Mouse (Mus musculus) kidney, postnatal 0 days (tissue): ENCODE measurements around the gene Olfr106-ps. TPM values are rescaled to one million over a fixed set of nuclear protein-coding genes. Genes with fewer than 3 reads are reported as not detected.

Experiments
- ATAC-seq: fragments of 200-750 bp; cut with Nextera tagmentation; replicated peaks from 2 replicates; pipeline ENCODE4 v1.8.0; 2017; ENCODE audit warnings: low read depth, moderate number of reproducible peaks, moderate TSS enrichment, moderate library complexity; ENCODE audit not compliant: low FRiP score
- DNase-seq: peaks from one replicate; pipeline ENCODE4 v3.0.0-alpha.2; 2016; ENCODE audit warnings: low spot score
- H3K27ac ChIP-seq: fragments of 300-500 bp; sonication (generic); 2 replicates; pipeline ENCODE4 v1.5.1; 2014; ENCODE audit warnings: mild to moderate bottlenecking
- H3K27me3 ChIP-seq: fragments of 300-500 bp; sonication (generic); 2 replicates; pipeline ENCODE4 v1.6.1; 2014; ENCODE audit warnings: low read length, mixed read lengths; ENCODE audit not compliant: insufficient read depth
- H3K36me3 ChIP-seq: fragments of 300-500 bp; sonication (generic); 2 replicates; pipeline ENCODE4 v1.6.1; 2014; ENCODE audit warnings: low read length, mixed read lengths; ENCODE audit not compliant: insufficient read depth
- H3K4me1 ChIP-seq: fragments of 300-500 bp; sonication (generic); replicated peaks from 2 replicates; pipeline ENCODE4 v1.6.1; 2014; ENCODE audit warnings: antibody characterized with exemption, low read length, mixed read lengths; ENCODE audit not compliant: insufficient read depth
- H3K4me2 ChIP-seq: fragments of 300-500 bp; sonication (generic); 2 replicates; pipeline ENCODE4 v1.6.1; 2014; ENCODE audit warnings: mild to moderate bottlenecking, low read length, moderate library complexity, mixed read lengths
- H3K4me3 ChIP-seq: fragments of 300-500 bp; sonication (generic); replicated peaks from 2 replicates; pipeline ENCODE4 v1.5.1; 2014; ENCODE audit warnings: low read depth, low read length
- H3K9ac ChIP-seq: fragments of 300-500 bp; sonication (generic); 2 replicates; pipeline ENCODE4 v1.6.1; 2014; ENCODE audit warnings: low read depth, low read length
- H3K9me3 ChIP-seq: fragments of 300-500 bp; sonication (generic); replicated peaks from 2 replicates; pipeline ENCODE4 v1.6.1; 2016; ENCODE audit warnings: low read length, inconsistent platforms, mixed read lengths
- CTCF ChIP-seq: IDR thresholded peaks from 2 replicates; pipeline ENCODE4 v1.5.1; 2016; ENCODE audit warnings: antibody characterized with exemption, low read depth, mild to moderate bottlenecking, moderate library complexity
- WGBS: fragments of 180-500 bp; shearing (Covaris S2); extraction: QIAGEN DNeasy Blood & Tissue Kit; methylation state at CpG from one replicate; pipeline ENCODE4 v1.1.7; 2014; 5-methylcytosine and 5-hydroxymethylcytosine counted together
- polyA plus RNA-seq: library from polyadenylated mRNA; unstranded; fragments of >200 nt; fragmentation: Nextera tagmentation; extraction: Ambion mirVana; gene quantifications from 2 replicates; pipeline ENCODE4 v1.2.1, GENCODE M21; 2015

Olfr106-ps gene
- polyA plus RNA-seq, result not detected in 2 replicates

DNA sequence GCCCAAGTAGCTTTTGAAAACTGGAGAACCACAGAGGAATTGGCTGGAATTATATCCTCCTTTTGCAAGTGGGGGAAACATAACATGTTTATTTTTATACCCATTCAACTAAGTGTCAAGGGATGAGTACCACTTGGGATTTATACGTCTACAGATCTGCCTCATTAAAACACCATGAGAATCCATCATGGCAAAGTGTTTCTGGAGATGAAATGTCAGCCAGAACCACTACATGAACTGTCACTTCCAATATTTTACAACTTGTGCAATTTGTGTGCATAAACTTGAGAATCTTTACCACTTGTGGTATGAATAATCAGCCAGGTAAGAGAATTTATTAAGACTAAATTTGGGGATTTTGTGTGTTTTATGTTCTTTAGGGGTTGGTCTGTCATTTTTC, at the start of gene Olfr106-ps:
Gene Olfr106-ps (plus strand): TSS at position 301 of the 400 bp plus-strand sequence.
- Histone ChIP-seq H3K4me2 (no peak within 1 kb of the TSS), H3K4me3 (no peak within 1 kb of the TSS), H3K27me3 (no peaks in the 10 kb centered on the region), H3K4me1 (no peaks in the 10 kb centered on the region), H3K36me3 (no peaks in the 10 kb centered on the region), H3K27ac (no peak within 1 kb of the TSS), H3K9ac (no peak within 1 kb of the TSS), H3K9me3 (no peaks in the 10 kb centered on the region)
- 63% methylated on average over 1 of the region's 1 CpGs for WGBS
- DNase-seq, result no peak
- TF ChIP-seq CTCF, result no peak
- no peak for ATAC-seq

DNA sequence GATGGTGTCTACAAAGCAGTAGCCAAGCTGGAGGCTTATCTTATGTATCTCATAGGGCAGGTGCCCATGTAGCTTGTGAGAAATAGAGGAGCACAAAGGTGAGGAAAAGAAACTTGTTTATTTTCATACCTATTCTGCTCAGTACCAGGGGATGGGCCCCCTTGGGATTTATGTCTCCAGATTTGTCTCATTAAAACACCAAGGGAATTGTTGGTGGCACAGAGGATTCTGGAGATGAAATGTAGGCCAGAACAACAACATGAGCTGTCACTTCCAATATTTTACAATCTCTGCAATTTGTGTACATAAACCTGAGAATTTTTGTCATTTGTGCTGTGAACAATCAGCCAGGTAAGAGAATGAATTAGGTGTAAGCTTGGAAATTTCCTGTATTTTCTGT, 30.9 kb upstream of the Olfr106-ps start, which contains the start of gene Olfr104-ps:
Gene Olfr104-ps (plus strand): TSS at position 301 of the 400 bp plus-strand sequence.
- Histone ChIP-seq H3K4me3 (no peak within 1 kb of the TSS), H3K36me3 (no peaks in the 10 kb centered on the region), H3K27ac (no peak within 1 kb of the TSS), H3K27me3 (no peaks in the 10 kb centered on the region), H3K4me2 (no peak within 1 kb of the TSS), H3K9ac (no peak within 1 kb of the TSS), H3K9me3 (no peaks in the 10 kb centered on the region), H3K4me1 (no peaks in the 10 kb centered on the region)
- no peak for ATAC-seq
- no peak for TF ChIP-seq CTCF
- DNase-seq, result no peak

DNA sequence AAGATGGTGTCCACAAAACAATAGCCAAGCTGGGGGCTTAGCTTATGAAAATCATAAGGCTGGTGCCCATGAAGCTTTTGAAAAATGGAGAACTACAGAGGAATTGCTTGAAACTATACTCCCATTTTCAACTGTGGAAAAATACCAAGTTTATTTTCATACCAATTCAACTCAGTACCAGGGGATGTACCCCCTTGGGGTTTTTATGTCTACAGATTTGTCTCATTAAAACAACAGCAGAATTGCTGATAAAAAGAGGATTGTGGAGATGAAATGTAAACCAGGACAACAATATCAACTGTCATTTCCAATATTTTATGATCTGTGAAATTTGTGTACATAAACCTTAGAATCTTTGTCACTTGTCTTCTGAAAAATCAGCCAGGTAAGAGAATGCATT, 11.5 kb upstream of the Olfr106-ps start, which contains the start of gene Olfr105-ps:
Gene Olfr105-ps (plus strand): TSS at position 301 of the 400 bp plus-strand sequence.
- ATAC-seq (no peak), DNase-seq (no peak)
- no peak within 1 kb of the TSS for H3K4me2 ChIP-seq
- H3K4me3 ChIP-seq, result no peak within 1 kb of the TSS
- H3K9ac ChIP-seq, result no peak within 1 kb of the TSS
- H3K27me3 ChIP-seq, result no peaks in the 10 kb centered on the region
- TF ChIP-seq CTCF, result no peak
- H3K27ac ChIP-seq, result no peak within 1 kb of the TSS
- no peaks in the 10 kb centered on the region for H3K9me3 ChIP-seq
- H3K4me1 ChIP-seq, result no peaks in the 10 kb centered on the region
- no peaks in the 10 kb centered on the region for H3K36me3 ChIP-seq

DNA sequence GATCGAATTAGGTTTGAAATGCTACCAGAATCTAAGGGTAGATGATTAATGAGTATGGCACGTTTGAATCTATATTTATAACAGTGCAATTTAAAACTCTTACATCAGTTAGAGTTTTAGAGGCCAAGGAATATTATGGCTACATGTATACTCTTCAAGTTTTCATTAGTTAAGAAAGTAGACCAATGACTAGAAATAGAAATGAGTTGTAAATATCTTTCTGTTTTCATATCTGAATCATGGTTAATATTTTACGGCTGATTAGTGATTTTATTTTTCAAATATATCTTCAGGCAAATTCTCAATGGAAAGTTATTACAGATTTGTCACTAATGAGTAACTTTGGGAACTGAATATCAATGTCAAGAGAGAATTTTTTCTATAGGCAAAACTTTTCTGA, 8.7 kb downstream of the Olfr106-ps start, which contains the start of gene Olfr107:
Gene Olfr107 (plus strand): TSS at position 301 of the 400 bp plus-strand sequence.
- Histone ChIP-seq H3K36me3 (no peaks in the 10 kb centered on the region), H3K4me3 (no peak within 1 kb of the TSS), H3K27ac (no peak within 1 kb of the TSS), H3K4me2 (no peak within 1 kb of the TSS), H3K9ac (no peak within 1 kb of the TSS), H3K27me3 (no peaks in the 10 kb centered on the region), H3K4me1 (no peaks in the 10 kb centered on the region), H3K9me3 (no peaks in the 10 kb centered on the region)
- DNase-seq (no peak), ATAC-seq (no peak)
- WGBS, result 84% methylated on average over 3 of the region's 3 CpGs
- no peak for TF ChIP-seq CTCF

DNA sequence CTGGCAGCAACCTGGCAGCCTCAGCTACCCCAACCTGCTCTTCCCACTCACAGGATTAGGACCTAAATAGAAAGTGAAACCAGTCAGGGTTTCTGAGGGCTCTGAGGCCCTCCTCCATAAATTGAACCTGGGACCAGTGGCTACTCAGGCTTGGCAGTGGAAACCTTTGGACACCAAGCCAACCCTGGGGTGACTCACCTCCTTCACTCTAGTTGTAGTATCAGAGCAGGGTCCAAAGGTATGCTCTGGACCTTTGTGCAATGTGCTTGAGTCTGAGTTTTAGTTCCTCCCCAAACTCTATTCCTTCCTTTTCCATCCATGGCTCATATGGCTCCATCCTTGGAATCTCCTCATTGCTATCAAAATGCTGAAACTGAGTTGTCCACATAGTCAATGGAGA, 23.2 kb downstream of the Olfr106-ps start:
- Histone ChIP-seq H3K36me3 (no peaks in the 10 kb centered on the region), H3K4me1 (no peaks in the 10 kb centered on the region), H3K27me3 (no peaks in the 10 kb centered on the region), H3K9ac (no peak overlapping the region), H3K4me2 (no peak overlapping the region), H3K9me3 (no peaks in the 10 kb centered on the region), H3K4me3 (no peak overlapping the region), H3K27ac (no peak overlapping the region)
- no peak for TF ChIP-seq CTCF
- DNase-seq (no peak), ATAC-seq (no peak)

DNA sequence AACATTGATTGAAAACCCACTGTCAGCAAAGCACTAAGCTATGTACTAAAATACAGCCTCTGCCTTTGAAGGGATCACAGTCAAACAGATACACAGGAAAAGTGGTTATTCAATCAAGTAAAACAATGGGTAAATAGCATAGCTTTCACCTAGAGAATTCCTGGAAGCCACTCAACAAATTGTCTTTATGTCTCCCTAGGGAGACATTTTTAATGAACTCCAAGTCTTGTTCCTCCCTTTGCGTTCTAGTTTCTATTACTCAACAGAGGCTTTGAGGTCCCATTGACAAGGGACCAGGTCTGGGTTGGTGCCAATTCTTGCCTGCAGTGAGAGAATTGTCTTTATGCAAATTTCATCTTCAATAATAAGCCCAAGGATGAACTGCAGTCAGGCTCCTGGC, 55.0 kb downstream of the Olfr106-ps start, which contains the start of gene Olfr108:
Gene Olfr108 (plus strand): TSS at position 301 of the 400 bp plus-strand sequence.
- Histone ChIP-seq H3K4me3 (no peak within 1 kb of the TSS), H3K9ac (no peak within 1 kb of the TSS), H3K4me2 (no peak within 1 kb of the TSS), H3K27me3 (no peaks in the 10 kb centered on the region), H3K36me3 (no peaks in the 10 kb centered on the region), H3K27ac (no peak within 1 kb of the TSS), H3K9me3 (no peaks in the 10 kb centered on the region), H3K4me1 (no peaks in the 10 kb centered on the region)
- no peak for ATAC-seq
- TF ChIP-seq CTCF, result no peak
- WGBS, result 75% methylated on average over 1 of the region's 1 CpGs
- DNase-seq, result no peak

Other genes with a start within 250 kb of the Olfr106-ps start
- gene Olfr93, start 228.9 kb upstream of the Olfr106-ps start, polyA plus RNA-seq, result not detected in 2 replicates
- gene Ubd, start 196.5 kb upstream of the Olfr106-ps start, polyA plus RNA-seq, result not detected in 2 replicates
- gene Olfr94, start 189.4 kb upstream of the Olfr106-ps start, polyA plus RNA-seq, result not detected in 2 replicates
- not detected in 2 replicates for gene Olfr95, start 177.3 kb upstream of the Olfr106-ps start, polyA plus RNA-seq
- not detected in 2 replicates for gene Olfr96, start 170.2 kb upstream of the Olfr106-ps start, polyA plus RNA-seq
- not detected in 2 replicates for gene Olfr97, start 153.1 kb upstream of the Olfr106-ps start, polyA plus RNA-seq
- not detected in 2 replicates for gene Olfr98, start 126.6 kb upstream of the Olfr106-ps start, polyA plus RNA-seq
- 2.3 and 2.8 TPM in 2 replicates for gene H2-M3, start 120.2 kb upstream of the Olfr106-ps start, polyA plus RNA-seq
- not detected in 2 replicates for gene Olfr99, start 106.9 kb upstream of the Olfr106-ps start, polyA plus RNA-seq
- gene Olfr101, start 86.1 kb upstream of the Olfr106-ps start, polyA plus RNA-seq, result not detected in 2 replicates
- gene Olfr102, start 73.3 kb upstream of the Olfr106-ps start, polyA plus RNA-seq, result not detected in 2 replicates
- gene Olfr103, start 50.7 kb upstream of the Olfr106-ps start, polyA plus RNA-seq, result not detected in 2 replicates
- gene Olfr104-ps, start 30.8 kb upstream of the Olfr106-ps start, polyA plus RNA-seq, result not detected in 2 replicates
- gene Olfr105-ps, start 11.4 kb upstream of the Olfr106-ps start, polyA plus RNA-seq, result not detected in 2 replicates
- not detected in 2 replicates for gene Olfr107, start 8.8 kb downstream of the Olfr106-ps start, polyA plus RNA-seq
- gene Olfr108, start 55.1 kb downstream of the Olfr106-ps start, polyA plus RNA-seq, result not detected in 2 replicates
- gene Olfr109, start 68.5 kb downstream of the Olfr106-ps start, polyA plus RNA-seq, result not detected in 2 replicates
- not detected in 2 replicates for gene H2-M2, start 93.2 kb downstream of the Olfr106-ps start, polyA plus RNA-seq
- gene Olfr110, start 102.1 kb downstream of the Olfr106-ps start, polyA plus RNA-seq, result not detected in 2 replicates
- not detected in 2 replicates for gene Olfr111, start 117.6 kb downstream of the Olfr106-ps start, polyA plus RNA-seq
- not detected in 2 replicates for gene Olfr112, start 179.1 kb downstream of the Olfr106-ps start, polyA plus RNA-seq
- not detected in 2 replicates for gene Olfr113, start 187.3 kb downstream of the Olfr106-ps start, polyA plus RNA-seq
- not detected in 2 replicates for gene Olfr114, start 202.3 kb downstream of the Olfr106-ps start, polyA plus RNA-seq
- not detected in 2 replicates for gene Olfr115, start 236.7 kb downstream of the Olfr106-ps start, polyA plus RNA-seq
- not detected in 2 replicates for gene Olfr116, start 236.8 kb downstream of the Olfr106-ps start, polyA plus RNA-seq